Mouse (Mus musculus): Measurements from ENCODE around the gene Kcnh2.

Gene Kcnh2

DNA sequence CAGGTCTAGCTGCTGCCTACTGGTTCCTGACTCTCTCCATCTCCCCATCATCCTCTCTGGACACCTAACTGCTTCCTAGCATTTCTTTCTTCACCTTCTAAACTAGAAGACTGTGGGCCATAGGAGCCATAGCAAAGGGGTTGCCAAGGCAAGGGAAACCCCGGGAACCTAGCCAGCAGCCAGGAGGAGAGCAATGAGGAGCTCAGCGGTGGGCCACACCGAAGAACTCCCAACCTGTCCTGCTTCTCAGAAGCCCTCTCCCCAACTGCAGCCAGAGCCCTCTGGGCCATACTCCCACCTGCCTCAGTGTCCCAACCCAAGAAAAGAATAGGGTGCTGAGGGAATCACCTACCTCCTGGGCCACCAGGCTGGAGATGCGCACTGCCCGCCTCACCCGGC is 22.6 kb downstream of the Kcnh2 start:
- peaks cover 86% of the 10 kb centered on the region for H3K27me3 ChIP-seq (ENCODE audit: insufficient read depth, low read length)
- peaks cover 49% of the 10 kb centered on the region for H3K4me1 ChIP-seq (replicated peaks; ENCODE audit: low read depth, low read length)
- TF ChIP-seq CTCF (conservative IDR thresholded peaks at IDR 0.05; ENCODE audit: low read length) = no peak
- no peak for TF ChIP-seq NANOG (IDR thresholded peaks at IDR 0.05; ENCODE audit: borderline replicate concordance, low read length)
- no peak for TF ChIP-seq POU5F1 (IDR thresholded peaks at IDR 0.05; ENCODE audit: borderline replicate concordance, low read length)
- H3K36me3 ChIP-seq (ENCODE audit: insufficient read depth, low read length) = peaks cover 12% of the 10 kb centered on the region; the same call in 1 of the 2 replicates
- no peaks in the 10 kb centered on the region for H3K9me3 ChIP-seq (ENCODE audit: low read length)
- peak overlapping the region; percentile 76 for H3K4me3 ChIP-seq (replicated peaks; ENCODE audit: low read length)

DNA sequence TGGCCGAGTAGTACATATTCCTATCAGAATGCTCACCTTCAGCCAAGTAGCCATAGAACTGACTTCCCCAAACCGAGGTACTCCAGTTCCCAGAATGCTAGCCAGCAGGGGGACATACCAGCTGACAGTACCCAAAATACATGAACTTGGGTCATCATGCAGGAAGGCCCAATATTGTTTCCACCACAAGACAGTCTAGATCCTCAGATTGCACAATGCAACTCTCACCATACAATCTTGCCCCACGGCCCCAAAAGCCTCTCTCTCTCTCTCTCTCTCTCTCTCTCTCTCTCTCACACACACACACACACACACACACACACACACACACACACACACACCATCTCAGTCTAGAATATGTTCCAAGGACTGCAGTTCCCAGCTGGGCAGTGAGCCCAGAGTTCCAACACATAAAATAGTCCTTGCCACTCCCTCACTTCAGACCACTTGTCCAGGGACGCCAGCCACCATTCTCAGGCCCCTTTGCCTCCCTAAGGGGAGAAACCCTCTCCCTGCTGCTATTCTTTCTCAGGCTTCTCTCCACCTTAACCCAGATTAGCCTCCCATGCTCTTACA is 24.5 kb downstream of the Kcnh2 start:
- Histone ChIP-seq H3K9me3 (ENCODE audit: low read length) (no peaks in the 10 kb centered on the region), H3K4me3 (replicated peaks; ENCODE audit: low read length) (no peak overlapping the region), H3K36me3 (ENCODE audit: insufficient read depth, low read length) (peaks cover 15% of the 10 kb centered on the region; the same call in 1 of the 2 replicates), H3K27me3 (ENCODE audit: insufficient read depth, low read length) (peaks cover 91% of the 10 kb centered on the region), H3K4me1 (replicated peaks; ENCODE audit: low read depth, low read length) (peaks cover 62% of the 10 kb centered on the region)
- no peak for TF ChIP-seq POU5F1 (IDR thresholded peaks at IDR 0.05; ENCODE audit: borderline replicate concordance, low read length)

DNA sequence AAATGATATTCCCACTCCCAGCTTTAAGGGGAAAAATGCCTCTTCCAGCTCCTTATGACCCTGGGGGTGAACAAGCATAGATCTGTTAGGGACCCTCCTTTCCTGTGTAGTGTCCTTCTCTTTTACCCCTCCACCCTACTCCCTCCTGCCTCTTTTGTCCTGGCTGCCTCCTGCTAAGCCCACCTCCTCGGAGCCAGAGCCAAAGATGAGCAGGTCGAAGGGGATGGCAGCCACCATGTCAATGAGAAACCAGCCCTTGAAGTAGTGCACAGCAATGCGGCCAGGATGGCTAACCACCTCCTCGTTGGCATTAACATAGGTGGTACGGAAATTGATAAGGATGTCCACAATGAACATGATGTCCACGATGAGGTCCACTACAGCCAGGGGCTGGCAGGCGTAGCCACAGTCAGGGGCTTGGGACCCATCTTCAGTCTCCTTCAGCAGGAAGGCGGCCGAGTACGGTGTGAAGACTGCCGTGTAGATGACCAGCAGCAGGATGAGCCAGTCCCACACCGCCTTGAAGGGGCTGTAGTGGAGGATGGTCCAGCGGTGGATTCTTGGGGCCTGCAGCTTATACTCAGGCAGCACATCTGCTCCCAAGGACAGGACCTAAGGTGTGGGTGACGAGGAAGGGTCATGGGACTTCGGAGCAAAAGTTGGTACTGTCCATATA is 25.1 kb downstream of the Kcnh2 start:
- Histone ChIP-seq H3K4me1 (replicated peaks; ENCODE audit: low read depth, low read length) (peaks cover 62% of the 10 kb centered on the region), H3K36me3 (ENCODE audit: insufficient read depth, low read length) (peaks cover 15% of the 10 kb centered on the region; the same call in 1 of the 2 replicates), H3K27me3 (ENCODE audit: insufficient read depth, low read length) (peaks cover 87% of the 10 kb centered on the region), H3K9me3 (ENCODE audit: low read length) (no peaks in the 10 kb centered on the region), H3K4me3 (replicated peaks; ENCODE audit: low read length) (0 out of 2 replicates have a peak overlapping the region, but pooled peaks have one; percentile 75)
- TF ChIP-seq POU5F1 (IDR thresholded peaks at IDR 0.05; ENCODE audit: borderline replicate concordance, low read length) (no peak), NANOG (IDR thresholded peaks at IDR 0.05; ENCODE audit: borderline replicate concordance, low read length) (no peak), CTCF (conservative IDR thresholded peaks at IDR 0.05; ENCODE audit: low read length) (no peak)

DNA sequence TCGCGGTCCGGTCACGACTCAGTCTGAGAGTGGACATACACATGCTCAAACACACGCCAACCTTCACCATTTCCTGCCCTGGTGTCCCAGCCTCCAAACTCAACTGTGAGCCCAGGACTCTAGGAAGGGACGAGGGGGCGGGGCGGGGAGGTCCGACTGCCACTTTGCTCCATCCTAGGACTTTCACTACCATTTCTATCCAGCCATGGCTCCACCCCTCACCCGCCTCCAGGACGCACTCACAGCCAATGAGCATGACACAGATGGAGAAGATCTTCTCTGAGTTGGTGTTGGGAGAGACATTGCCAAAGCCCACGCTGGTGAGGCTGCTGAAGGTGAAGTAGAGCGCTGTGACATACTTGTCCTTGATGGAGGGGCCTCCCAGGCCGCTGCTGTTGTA is 26.2 kb downstream of the Kcnh2 start:
- H3K27me3 ChIP-seq (ENCODE audit: insufficient read depth, low read length) = peaks cover 76% of the 10 kb centered on the region
- H3K9me3 ChIP-seq (ENCODE audit: low read length) = no peaks in the 10 kb centered on the region
- peak overlapping the region; percentile 75 for H3K4me3 ChIP-seq (replicated peaks; ENCODE audit: low read length)
- peaks cover 15% of the 10 kb centered on the region; the same call in 1 of the 2 replicates for H3K36me3 ChIP-seq (ENCODE audit: insufficient read depth, low read length)
- TF ChIP-seq NANOG (IDR thresholded peaks at IDR 0.05; ENCODE audit: borderline replicate concordance, low read length) = no peak
- no peak for TF ChIP-seq CTCF (conservative IDR thresholded peaks at IDR 0.05; ENCODE audit: low read length)
- no peak for TF ChIP-seq POU5F1 (IDR thresholded peaks at IDR 0.05; ENCODE audit: borderline replicate concordance, low read length)
- H3K4me1 ChIP-seq (replicated peaks; ENCODE audit: low read depth, low read length) = peaks cover 72% of the 10 kb centered on the region

DNA sequence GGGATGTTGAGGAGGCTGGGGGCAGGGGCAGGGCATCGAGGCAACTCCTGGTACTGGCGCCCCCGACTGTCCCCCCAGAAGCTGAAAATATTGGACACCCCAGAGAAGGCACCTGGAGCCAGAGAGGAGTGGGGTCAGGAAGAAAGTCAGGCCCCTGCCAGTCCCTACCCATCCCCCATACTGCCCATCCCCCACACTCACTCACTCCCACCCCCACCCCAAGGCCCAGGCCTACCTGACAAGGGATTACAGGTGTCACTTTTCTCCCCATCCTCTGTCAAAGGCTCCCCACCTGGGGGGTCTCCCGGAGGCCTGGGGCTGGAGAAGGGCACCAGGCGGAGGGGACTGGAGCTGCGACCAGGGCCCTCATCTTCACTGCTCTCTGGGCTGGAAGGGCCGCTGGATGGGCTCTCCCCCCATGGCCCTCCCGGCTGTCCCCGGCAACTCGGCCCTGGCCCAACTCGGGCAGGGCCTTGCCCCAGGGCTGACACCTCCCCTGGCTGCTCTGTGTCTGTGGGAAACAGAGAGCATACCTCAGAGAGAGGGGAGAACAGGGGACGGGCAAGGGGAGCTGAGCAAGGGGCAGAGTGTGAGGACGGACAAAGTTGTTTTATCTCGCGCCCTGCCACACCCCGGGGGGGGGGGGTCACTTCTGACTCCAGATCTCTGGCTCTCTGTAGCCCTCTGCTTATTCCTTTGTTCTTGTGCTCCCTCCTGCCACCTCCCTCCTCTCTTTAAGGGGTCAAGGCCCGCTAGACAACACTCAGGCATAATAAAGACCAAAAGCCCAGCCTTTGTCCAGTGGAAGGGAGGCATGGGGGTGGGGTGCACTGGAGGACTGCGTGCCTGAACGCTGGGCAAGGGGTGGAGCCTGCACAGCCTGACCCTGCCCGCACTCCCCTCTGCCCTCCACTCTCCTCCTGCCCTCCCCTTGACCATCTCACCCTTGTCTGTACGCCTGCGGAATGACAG is 29.4 kb downstream of the Kcnh2 start:
- H3K4me1 ChIP-seq (replicated peaks; ENCODE audit: low read depth, low read length) = peaks cover 69% of the 10 kb centered on the region
- TF ChIP-seq CTCF (conservative IDR thresholded peaks at IDR 0.05; ENCODE audit: low read length) (no peak), POU5F1 (IDR thresholded peaks at IDR 0.05; ENCODE audit: borderline replicate concordance, low read length) (no peak), NANOG (IDR thresholded peaks at IDR 0.05; ENCODE audit: borderline replicate concordance, low read length) (no peak)
- peaks cover 47% of the 10 kb centered on the region for H3K27me3 ChIP-seq (ENCODE audit: insufficient read depth, low read length)
- peaks cover 15% of the 10 kb centered on the region; the same call in 1 of the 2 replicates for H3K36me3 ChIP-seq (ENCODE audit: insufficient read depth, low read length)
- no peaks in the 10 kb centered on the region for H3K9me3 ChIP-seq (ENCODE audit: low read length)
- H3K4me3 ChIP-seq (replicated peaks; ENCODE audit: low read length) = peak overlapping the region; percentile 77

DNA sequence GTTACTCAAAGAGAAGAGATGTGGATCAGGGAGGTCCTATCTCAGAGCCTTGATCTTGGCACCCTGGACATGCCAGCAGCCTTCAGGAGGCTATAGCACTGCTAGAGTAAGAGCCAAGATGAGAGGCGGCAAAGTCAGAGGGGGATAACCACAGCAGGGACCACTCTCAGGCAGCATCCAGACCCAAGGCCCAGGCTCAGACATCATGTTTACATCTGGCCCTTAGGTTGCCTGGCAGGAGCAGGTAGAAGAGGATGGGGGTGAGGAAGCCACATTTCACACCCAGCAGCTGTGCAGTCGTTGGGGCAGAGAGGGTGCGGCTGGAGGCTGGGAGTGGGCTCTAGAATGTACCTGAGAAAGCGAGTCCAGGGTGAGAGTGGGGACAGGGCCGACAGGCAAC is 30.5 kb downstream of the Kcnh2 start:
- H3K4me1 ChIP-seq (replicated peaks; ENCODE audit: low read depth, low read length) = peaks cover 61% of the 10 kb centered on the region
- no peaks in the 10 kb centered on the region for H3K9me3 ChIP-seq (ENCODE audit: low read length)
- peak overlapping the region; percentile 77 for H3K4me3 ChIP-seq (replicated peaks; ENCODE audit: low read length)
- TF ChIP-seq POU5F1 (IDR thresholded peaks at IDR 0.05; ENCODE audit: borderline replicate concordance, low read length) (no peak), NANOG (IDR thresholded peaks at IDR 0.05; ENCODE audit: borderline replicate concordance, low read length) (no peak), CTCF (conservative IDR thresholded peaks at IDR 0.05; ENCODE audit: low read length) (no peak)
- H3K27me3 ChIP-seq (ENCODE audit: insufficient read depth, low read length) = peaks cover 36% of the 10 kb centered on the region
- H3K36me3 ChIP-seq (ENCODE audit: insufficient read depth, low read length) = peaks cover 10% of the 10 kb centered on the region; the same call in 1 of the 2 replicates

DNA sequence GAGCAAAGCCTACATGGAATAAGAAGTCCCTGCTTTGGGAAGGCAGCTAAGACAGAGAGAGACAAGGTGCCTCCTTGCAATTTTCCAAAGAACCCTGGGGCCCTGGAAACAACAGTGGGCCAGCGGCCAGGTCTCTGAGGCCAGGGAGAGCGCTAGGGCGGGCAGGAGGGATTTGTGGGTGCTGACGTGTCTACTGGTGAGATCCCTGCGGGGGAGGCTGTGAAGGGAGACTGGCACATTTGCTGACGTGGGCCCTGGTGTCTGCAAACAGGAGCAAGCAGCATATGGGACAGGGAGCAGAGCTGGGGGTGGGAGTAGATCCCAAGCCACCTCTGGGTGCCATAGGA is 31.0 kb downstream of the Kcnh2 start:
- Histone ChIP-seq H3K36me3 (ENCODE audit: insufficient read depth, low read length) (peaks cover 10% of the 10 kb centered on the region; the same call in 1 of the 2 replicates), H3K27me3 (ENCODE audit: insufficient read depth, low read length) (peaks cover 32% of the 10 kb centered on the region)

More for the DNA sequence above, 31.0 kb downstream of the Kcnh2 start:
- H3K9me3 ChIP-seq (ENCODE audit: low read length) = no peaks in the 10 kb centered on the region
- H3K4me3 ChIP-seq (replicated peaks; ENCODE audit: low read length) = peak overlapping the region; percentile 77
- TF ChIP-seq CTCF (conservative IDR thresholded peaks at IDR 0.05; ENCODE audit: low read length) = no peak
- no peak for TF ChIP-seq POU5F1 (IDR thresholded peaks at IDR 0.05; ENCODE audit: borderline replicate concordance, low read length)
- TF ChIP-seq NANOG (IDR thresholded peaks at IDR 0.05; ENCODE audit: borderline replicate concordance, low read length) = no peak
- H3K4me1 ChIP-seq (replicated peaks; ENCODE audit: low read depth, low read length) = peaks cover 56% of the 10 kb centered on the region

All from E14TG2a.4 (cell line).